Comparison of ENCODE assay signal across 8 mouse cellular contexts in the genomic region with DNA sequence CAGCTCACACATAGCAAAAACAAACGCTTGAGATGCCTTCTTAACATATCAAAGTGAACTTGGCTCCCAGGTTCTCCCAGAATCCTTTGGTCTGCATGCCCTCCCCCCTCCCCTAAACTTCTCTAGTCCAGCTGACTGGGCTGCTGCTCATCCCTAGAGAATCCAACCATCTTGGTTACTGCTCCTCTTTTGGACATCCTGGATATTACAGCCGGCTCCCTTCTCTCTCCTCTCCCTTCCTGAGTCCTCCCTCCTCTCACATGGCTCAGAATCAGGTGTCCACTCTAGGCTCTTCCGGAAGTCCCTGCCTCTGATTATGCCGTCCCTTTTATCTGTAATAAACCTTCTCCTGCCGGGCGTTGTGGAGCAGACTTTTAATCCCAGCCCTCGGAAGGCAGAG. TPM values are rescaled to one million over a fixed set of nuclear protein-coding genes. Genes with fewer than 3 reads are reported as not detected.
DNase-seq lines count a peak whose midpoint lies in the region; ATAC-seq lines count a peak whose summit lies in the region.

No protein-coding gene starts in this region.

- peak; percentile 49 for ATAC-seq in kidney, embryonic 16.5 days (ENCODE audit: low FRiP score, low TSS enrichment)
- ATAC-seq in embryonic facial prominence, embryonic 14.5 days (ENCODE audit: low read depth) = no peak
- ATAC-seq in liver, embryonic 13.5 days (ENCODE audit: low read depth) = no peak

- H3K36me3 ChIP-seq in kidney, embryonic 16.5 days (ENCODE audit: insufficient read depth, low read length) = peaks cover 6% of the 10 kb centered on the region; the same call in 1 of the 2 replicates
- H3K36me3 ChIP-seq in embryonic facial prominence, embryonic 14.5 days (ENCODE audit: control insufficient read depth, insufficient read depth, low read length) = no peaks in the 10 kb centered on the region; the same call in 1 of the 2 replicates
- H3K36me3 ChIP-seq in liver, embryonic 13.5 days = peaks cover 8% of the 10 kb centered on the region

- H3K9ac ChIP-seq in kidney, embryonic 16.5 days (replicated peaks; ENCODE audit: low read length) = no peak overlapping the region
- no peak overlapping the region for H3K9ac ChIP-seq in embryonic facial prominence, embryonic 14.5 days (ENCODE audit: low read depth, low read length)
- peak overlapping the region; percentile 67 for H3K9ac ChIP-seq in liver, embryonic 13.5 days

- H3K27ac ChIP-seq in kidney, embryonic 16.5 days (ENCODE audit: low read length) = peak overlapping the region; percentile 88
- H3K27ac ChIP-seq in embryonic facial prominence, embryonic 14.5 days (replicated peaks; ENCODE audit: low read depth, low read length) = peak overlapping the region; percentile 74; the same call in 1 of the 2 replicates
- H3K27ac ChIP-seq in liver, embryonic 13.5 days = peak overlapping the region; percentile 85

- H3K4me2 ChIP-seq in kidney, embryonic 16.5 days (replicated peaks; ENCODE audit: low read depth, low read length) = no peak overlapping the region; the same call in 1 of the 2 replicates
- no peak overlapping the region for H3K4me2 ChIP-seq in embryonic facial prominence, embryonic 14.5 days (ENCODE audit: low read depth, low read length)
- peak overlapping the region; percentile 60 for H3K4me2 ChIP-seq in liver, embryonic 13.5 days

- H3K27me3 ChIP-seq in kidney, embryonic 16.5 days (ENCODE audit: insufficient read depth, low read length) = no peaks in the 10 kb centered on the region
- no peaks in the 10 kb centered on the region for H3K27me3 ChIP-seq in embryonic facial prominence, embryonic 14.5 days (replicated peaks; ENCODE audit: control insufficient read depth, insufficient read depth, low read length)
- no peaks in the 10 kb centered on the region for H3K27me3 ChIP-seq in liver, embryonic 13.5 days

- H3K4me1 ChIP-seq in kidney, embryonic 16.5 days (ENCODE audit: insufficient read depth, low read length) = peaks cover 30% of the 10 kb centered on the region
- H3K4me1 ChIP-seq in embryonic facial prominence, embryonic 14.5 days (ENCODE audit: control insufficient read depth, insufficient read depth, low read length) = 0 out of 2 replicates have a peak, but pooled peaks cover 6% of the 10 kb centered on the region
- H3K4me1 ChIP-seq in liver, embryonic 13.5 days (replicated peaks) = peaks cover 51% of the 10 kb centered on the region

- 49% methylated on average over 7 of the region's 7 CpGs for WGBS in kidney, embryonic 16.5 days
- WGBS in embryonic facial prominence, embryonic 14.5 days = 69% methylated on average over 7 of the region's 7 CpGs
- WGBS in liver, embryonic 13.5 days (ENCODE audit: insufficient replicate concordance) = 22% methylated on average over 7 of the region's 7 CpGs

- no peak overlapping the region for H3K4me3 ChIP-seq in kidney, embryonic 16.5 days (ENCODE audit: low read length)
- H3K4me3 ChIP-seq in embryonic facial prominence, embryonic 14.5 days (ENCODE audit: low read depth, low read length) = no peak overlapping the region
- peak overlapping the region; percentile 41 for H3K4me3 ChIP-seq in liver, embryonic 13.5 days (replicated peaks)

- no peak for DNase-seq in kidney, adult 18-20 months
- DNase-seq in ES-CJ7 (ENCODE audit: low read depth, low spot score) = peak; percentile 94
- DNase-seq in embryonic facial prominence, embryonic 14.5 days (ENCODE audit: low spot score) = peak; percentile 4
- peak; percentile 23 for DNase-seq in liver, embryonic 13.5 days
- no peak for DNase-seq in Muller cell, postnatal 12 days (ENCODE audit: inconsistent ontology term)
- no peak for DNase-seq in spleen, adult 18-20 months
- DNase-seq in adrenal gland, adult 18-20 months (ENCODE audit: low spot score in 2 of 2) = no peak

- H3K9me3 ChIP-seq in kidney, embryonic 16.5 days (ENCODE audit: low read length) = peaks cover 8% of the 10 kb centered on the region
- no peaks in the 10 kb centered on the region for H3K9me3 ChIP-seq in embryonic facial prominence, embryonic 14.5 days (ENCODE audit: control insufficient read depth, low read length)
- H3K9me3 ChIP-seq in liver, embryonic 13.5 days (replicated peaks) = no peaks in the 10 kb centered on the region

RNA-seq across cellular contexts. Expression of a gene that starts 15.1 kb away (rescaled TPM):
- polyA plus RNA-seq in kidney, embryonic 16.5 days (2015; fragmentation: Nextera tagmentation; extraction: Ambion mirVana) = 33.1 and 33.3 TPM in 2 replicates
- 31.1 and 32.1 TPM in 2 replicates for polyA plus RNA-seq in embryonic facial prominence, embryonic 14.5 days (2014; fragmentation: Nextera tagmentation; extraction: Ambion mirVana)
- polyA plus RNA-seq in liver, embryonic 13.5 days (2015; fragmentation: Nextera tagmentation; extraction: Ambion mirVana) = 19.1 and 22.3 TPM in 2 replicates
- 10 to 100 TPM; 25.1 to 30.3 TPM for total RNA-seq in adrenal gland, adult 18-20 months (2021)

Comparison
In these comparisons a context has a peak if more than half of its experiments do, and no peak if none do; other contexts are left out.
1. DNase-seq: peak in ES-CJ7 (single experiment), embryonic facial prominence, embryonic 14.5 days (single experiment) and liver, embryonic 13.5 days (single experiment); none in kidney, adult 18-20 months (single experiment), Muller cell, postnatal 12 days (single experiment), spleen, adult 18-20 months (0 of 2) and adrenal gland, adult 18-20 months (0 of 2).
2. Peak in every context shown above with its lines, with median percentiles within 50 percentile points of each other: H3K27ac ChIP-seq.